Mouse (Mus musculus) embryonic facial prominence, embryonic 11.5 days (tissue): ENCODE results near the gene Sh3bgrl2. TPM values are rescaled to one million over a fixed set of nuclear protein-coding genes. Genes with fewer than 3 reads are reported as not detected.

Source experiments
- ATAC-seq: fragments of 200-750 bp; cut with Nextera tagmentation; replicated peaks from 2 replicates; pipeline ENCODE4 v1.8.0; 2017; ENCODE audit warnings: low read depth; ENCODE audit not compliant: insufficient number of reproducible peaks, low FRiP score, low TSS enrichment
- DNase-seq: peaks from one replicate; pipeline ENCODE4 v3.0.0-alpha.2; 2015; ENCODE audit warnings: low spot score
- H3K27ac ChIP-seq: fragments of 300-500 bp; sonication (generic); replicated peaks from 2 replicates; pipeline ENCODE4 v1.5.1; 2014; ENCODE audit warnings: mild to moderate bottlenecking, low read depth, low read length, control low read depth
- H3K27me3 ChIP-seq: fragments of 300-500 bp; sonication (generic); 2 replicates; pipeline ENCODE4 v1.6.1; 2014; ENCODE audit warnings: mild to moderate bottlenecking, low read length, moderate library complexity, mixed read lengths; ENCODE audit not compliant: control insufficient read depth, insufficient read depth
- H3K36me3 ChIP-seq: fragments of 300-500 bp; sonication (generic); replicated peaks from 2 replicates; pipeline ENCODE4 v1.6.1; 2014; ENCODE audit warnings: low read depth, mild to moderate bottlenecking, low read length, moderate library complexity, mixed read lengths; ENCODE audit not compliant: control insufficient read depth, insufficient read depth
- H3K4me1 ChIP-seq: fragments of 300-500 bp; sonication (generic); 2 replicates; pipeline ENCODE4 v1.6.1; 2014; ENCODE audit warnings: low read length, mixed read lengths; ENCODE audit not compliant: control insufficient read depth, insufficient read depth
- H3K4me2 ChIP-seq: fragments of 300-500 bp; sonication (generic); 2 replicates; pipeline ENCODE4 v1.6.1; 2014; ENCODE audit warnings: low read depth, mild to moderate bottlenecking, control low read depth, low read length, moderate library complexity
- H3K4me3 ChIP-seq: fragments of 300-500 bp; sonication (generic); 2 replicates; pipeline ENCODE4 v1.5.1; 2014; ENCODE audit warnings: low read depth, low read length, control low read depth
- H3K9ac ChIP-seq: fragments of 300-500 bp; sonication (generic); replicated peaks from 2 replicates; pipeline ENCODE4 v1.6.1; 2014; ENCODE audit warnings: mild to moderate bottlenecking, control low read depth, low read length
- H3K9me3 ChIP-seq: fragments of 300-500 bp; sonication (generic); replicated peaks from 2 replicates; pipeline ENCODE4 v1.6.1; 2016; ENCODE audit warnings: mild to moderate bottlenecking, low read length, inconsistent platforms, mixed read lengths; ENCODE audit not compliant: control insufficient read depth
- WGBS: fragments of 180-500 bp; shearing (Covaris S2); extraction: QIAGEN DNeasy Blood & Tissue Kit; methylation state at CpG from one replicate; pipeline ENCODE4 v1.1.7; 2014; 5-methylcytosine and 5-hydroxymethylcytosine counted together
- polyA plus RNA-seq: library from polyadenylated mRNA; unstranded; fragments of >200 nt; fragmentation: Nextera tagmentation; extraction: Ambion mirVana; gene quantifications from 2 replicates; pipeline ENCODE4 v1.2.1, GENCODE M21; 2014

Gene Sh3bgrl2
- polyA plus RNA-seq, 1 experiment from 2014 or later: 18.8 TPM

- no peaks in the 10 kb centered on the region for H3K36me3 ChIP-seq
- no peaks in the 10 kb centered on the region for H3K9me3 ChIP-seq
- no peak for ATAC-seq
- H3K27ac ChIP-seq: no peak overlapping the region
- H3K27me3 ChIP-seq: no peaks in the 10 kb centered on the region
- no peak overlapping the region for H3K9ac ChIP-seq
- 64% methylated on average over 2 of the region's 2 CpGs for WGBS
- no peak overlapping the region for H3K4me2 ChIP-seq
- no peaks in the 10 kb centered on the region for H3K4me1 ChIP-seq
- no peak overlapping the region for H3K4me3 ChIP-seq
- no peak for DNase-seq
Measured at GRCm38 (mm10) chr9:83573588-83573987, 25.5 kb downstream of the Sh3bgrl2 start.

GRCm38 (mm10) chr9:83575403-83575802 is 27.3 kb downstream of the Sh3bgrl2 start:
- H3K4me2 ChIP-seq: no peak overlapping the region
- no peaks in the 10 kb centered on the region for H3K4me1 ChIP-seq
- 81% methylated on average over 4 of the region's 4 CpGs for WGBS
- H3K27me3 ChIP-seq: no peaks in the 10 kb centered on the region
- DNase-seq: no peak
- no peak overlapping the region for H3K4me3 ChIP-seq
- H3K9ac ChIP-seq: no peak overlapping the region
- no peak overlapping the region for H3K27ac ChIP-seq
- no peak for ATAC-seq
- H3K36me3 ChIP-seq: no peaks in the 10 kb centered on the region
- H3K9me3 ChIP-seq: no peaks in the 10 kb centered on the region

GRCm38 (mm10) chr9:83576018-83576688 is 28.0 kb downstream of the Sh3bgrl2 start:
- ATAC-seq (no peak), DNase-seq (no peak)
- Histone ChIP-seq H3K4me2 (no peak overlapping the region), H3K9me3 (no peaks in the 10 kb centered on the region), H3K4me1 (no peaks in the 10 kb centered on the region), H3K36me3 (no peaks in the 10 kb centered on the region), H3K9ac (no peak overlapping the region), H3K4me3 (no peak overlapping the region), H3K27me3 (no peaks in the 10 kb centered on the region), H3K27ac (no peak overlapping the region)
- 67% methylated on average over 7 of the region's 7 CpGs for WGBS

- no peak for ATAC-seq
- H3K27me3 ChIP-seq: no peaks in the 10 kb centered on the region
- 22% methylated on average over 3 of the region's 3 CpGs for WGBS
Measured at GRCm38 (mm10) chr9:83576689-83577057, 28.5 kb downstream of the Sh3bgrl2 start.

GRCm38 (mm10) chr9:83577260-83577659 is 29.1 kb downstream of the Sh3bgrl2 start:
- no peaks in the 10 kb centered on the region for H3K9me3 ChIP-seq
- ATAC-seq (no peak), DNase-seq (no peak)
- no peak overlapping the region for H3K4me2 ChIP-seq
- no peak overlapping the region for H3K27ac ChIP-seq
- no peaks in the 10 kb centered on the region for H3K4me1 ChIP-seq
- H3K27me3 ChIP-seq: no peaks in the 10 kb centered on the region
- 89% methylated on average over 7 of the region's 7 CpGs for WGBS
- no peak overlapping the region for H3K9ac ChIP-seq
- H3K4me3 ChIP-seq: no peak overlapping the region
- no peaks in the 10 kb centered on the region for H3K36me3 ChIP-seq

More at GRCm38 (mm10) chr9:83576689-83577057, 28.5 kb downstream of the Sh3bgrl2 start:
- no peak overlapping the region for H3K27ac ChIP-seq
- peak; percentile 71 for DNase-seq
- no peak overlapping the region for H3K9ac ChIP-seq
- H3K4me3 ChIP-seq: no peak overlapping the region
- no peak overlapping the region for H3K4me2 ChIP-seq
- H3K9me3 ChIP-seq: no peaks in the 10 kb centered on the region
- no peaks in the 10 kb centered on the region for H3K36me3 ChIP-seq
- no peaks in the 10 kb centered on the region for H3K4me1 ChIP-seq

- ATAC-seq: no peak
- Histone ChIP-seq H3K9me3 (no peaks in the 10 kb centered on the region), H3K27me3 (no peaks in the 10 kb centered on the region), H3K27ac (no peak overlapping the region), H3K36me3 (no peaks in the 10 kb centered on the region), H3K4me3 (no peak overlapping the region), H3K4me2 (no peak overlapping the region), H3K9ac (no peak overlapping the region), H3K4me1 (no peaks in the 10 kb centered on the region)
- DNase-seq: no peak
- whole genome bisulfite sequencing: 78% methylated on average over 4 of the region's 4 CpGs
Measured at GRCm38 (mm10) chr9:83579049-83579448, 30.9 kb downstream of the Sh3bgrl2 start.

- no peaks in the 10 kb centered on the region for H3K4me1 ChIP-seq
- no peak overlapping the region for H3K4me2 ChIP-seq
- H3K4me3 ChIP-seq: no peak overlapping the region
- no peaks in the 10 kb centered on the region for H3K9me3 ChIP-seq
- no peak overlapping the region for H3K9ac ChIP-seq
- ATAC-seq (no peak), DNase-seq (no peak)
- WGBS: 67% methylated on average over 7 of the region's 7 CpGs
- no peaks in the 10 kb centered on the region for H3K36me3 ChIP-seq
- H3K27ac ChIP-seq: no peak overlapping the region
- H3K27me3 ChIP-seq: no peaks in the 10 kb centered on the region
Measured at GRCm38 (mm10) chr9:83582748-83583147, 34.6 kb downstream of the Sh3bgrl2 start.

GRCm38 (mm10) chr9:83586316-83587050 is 38.4 kb downstream of the Sh3bgrl2 start:
- no peak for DNase-seq
- Histone ChIP-seq H3K4me3 (no peak overlapping the region), H3K9me3 (no peaks in the 10 kb centered on the region), H3K9ac (no peak overlapping the region), H3K27me3 (no peaks in the 10 kb centered on the region), H3K4me2 (no peak overlapping the region), H3K36me3 (no peaks in the 10 kb centered on the region), H3K4me1 (no peaks in the 10 kb centered on the region), H3K27ac (no peak overlapping the region)
- 91% methylated on average over 17 of the region's 17 CpGs for WGBS
- no peak for ATAC-seq
